30 mouse cellular contexts compared by ENCODE assay signal in the genomic region with DNA sequence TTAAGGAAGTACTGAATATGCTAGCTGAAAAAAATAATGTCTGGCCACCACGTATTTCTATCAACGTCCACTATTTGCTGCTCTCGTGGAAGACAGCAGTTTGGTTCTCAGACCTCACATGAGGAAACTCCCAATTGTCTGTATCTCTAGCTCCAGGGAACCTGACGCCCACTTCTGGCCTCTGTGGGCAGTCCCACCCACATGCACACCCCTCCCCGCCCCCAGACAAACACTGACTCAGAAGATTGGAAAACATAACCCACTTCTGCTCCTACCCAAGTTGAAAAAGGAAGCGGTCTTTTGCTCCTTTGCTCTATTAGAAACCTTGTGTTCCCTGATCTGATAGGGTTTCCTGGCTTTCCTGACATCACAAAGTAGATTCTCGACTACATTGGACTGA.
DNase-seq lines count a peak whose midpoint lies in the region; ATAC-seq and TF ChIP-seq lines count a peak whose summit lies in the region.
"Had no signal": no experiment of that assay in that cellular context is flagged by ENCODE, and none has a peak within 500 bp of the region (broad histone marks: within the 10 kb centered on the region; RNA-seq: fewer than 3 reads in every experiment).

No protein-coding gene starts in this region.

- TF ChIP-seq POLR2A in bone marrow macrophage, adult 2 months (IDR thresholded peaks at IDR 0.05; ENCODE audit: borderline replicate concordance, low read depth, low read length), result no peak

- peak; percentile 80 for ATAC-seq in granulocyte monocyte progenitor cell, adult 5-6 weeks (replicated peaks; ENCODE audit: poor library complexity, severe bottlenecking)
- ATAC-seq in megakaryocyte progenitor cell, adult 5-6 weeks (replicated peaks; ENCODE audit: poor library complexity), result peak; percentile 68
- ATAC-seq in intestine, embryonic 16.5 days, result no peak
- ATAC-seq: forebrain, embryonic 15.5 days; hindbrain, postnatal 0 days; inflammation-experienced regulatory T-cells, adult 6 months; intestine, postnatal 0 days; Patski had no signal

- WGBS in intestine, embryonic 16.5 days, result 71% methylated on average over 7 of the region's 7 CpGs

- H3K9ac ChIP-seq in intestine, embryonic 16.5 days (ENCODE audit: low read depth, low read length), result no peak overlapping the region
- H3K9ac ChIP-seq: embryonic facial prominence, embryonic 12.5 days; embryonic facial prominence, embryonic 15.5 days; forebrain, embryonic 12.5 days; forebrain, embryonic 15.5 days; heart, embryonic 13.5 days; hindbrain, embryonic 14.5 days had no signal

- TF ChIP-seq CTCF in bone marrow macrophage, adult 2 months (IDR thresholded peaks at IDR 0.05; ENCODE audit: low read depth, low read length), result no peak

- H3K27me3 ChIP-seq in intestine, embryonic 16.5 days (replicated peaks; ENCODE audit: control insufficient read depth, insufficient read depth, low read length), result no peaks in the 10 kb centered on the region
- H3K27me3 ChIP-seq: CH12.LX; embryonic facial prominence, embryonic 12.5 days; embryonic facial prominence, embryonic 15.5 days; forebrain, embryonic 12.5 days; forebrain, embryonic 15.5 days; heart, embryonic 13.5 days; Patski had no signal

- H3K9me3 ChIP-seq in intestine, embryonic 16.5 days (ENCODE audit: control insufficient read depth, low read length), result no peaks in the 10 kb centered on the region
- H3K9me3 ChIP-seq: embryonic facial prominence, embryonic 12.5 days; embryonic facial prominence, embryonic 15.5 days; forebrain, embryonic 15.5 days; G1E; heart, embryonic 10.5 days; heart, embryonic 13.5 days had no signal

- H3K4me3 ChIP-seq in bone marrow macrophage, adult 2 months (ENCODE audit: insufficient read depth, low read length), result no peak overlapping the region
- no peak overlapping the region for H3K4me3 ChIP-seq in intestine, embryonic 16.5 days (ENCODE audit: low read length)
- H3K4me3 ChIP-seq: embryonic facial prominence, embryonic 12.5 days; embryonic facial prominence, embryonic 15.5 days; forebrain, embryonic 12.5 days; forebrain, embryonic 15.5 days; heart, adult 2 months; heart, embryonic 10.5 days; heart, embryonic 13.5 days had no signal

- no peak overlapping the region for H3K4me2 ChIP-seq in intestine, embryonic 16.5 days (ENCODE audit: low read depth, low read length)
- H3K4me2 ChIP-seq: embryonic facial prominence, embryonic 12.5 days; embryonic facial prominence, embryonic 15.5 days; forebrain, embryonic 12.5 days; forebrain, embryonic 15.5 days; heart, embryonic 13.5 days; hindbrain, embryonic 14.5 days had no signal

- peak overlapping the region; percentile 72 for H3K27ac ChIP-seq in bone marrow macrophage, adult 2 months (ENCODE audit: insufficient read depth, low read depth, low read length)
- H3K27ac ChIP-seq in intestine, embryonic 16.5 days (ENCODE audit: low read length), result no peak overlapping the region
- H3K27ac ChIP-seq: embryonic facial prominence, embryonic 12.5 days; embryonic facial prominence, embryonic 15.5 days; forebrain, embryonic 12.5 days; forebrain, embryonic 15.5 days; heart, adult 2 months; heart, embryonic 10.5 days; heart, embryonic 13.5 days; hindbrain, embryonic 14.5 days; hindbrain, postnatal 0 days had no signal

- peak; percentile 74 for DNase-seq in 416B (ENCODE audit: low read depth)
- DNase-seq in layer of hippocampus, postnatal 36 days, result no peak
- DNase-seq in Muller cell, postnatal 12 days (ENCODE audit: inconsistent ontology term), result no peak
- DNase-seq: adrenal gland, postnatal 10 days; adrenal gland, postnatal 36 days; B cell, adult 2 months; cerebellum, adult 18-20 months; cerebellum, adult 9-10 months; cerebellum, postnatal 14 days; gastrocnemius, postnatal 25 days; heart, adult 2 months; heart, postnatal 14 days; heart, postnatal 4 days had no signal

- H3K4me1 ChIP-seq in bone marrow macrophage, adult 2 months (ENCODE audit: control insufficient read depth, insufficient read depth, low read length), result peaks cover 22% of the 10 kb centered on the region
- no peaks in the 10 kb centered on the region for H3K4me1 ChIP-seq in intestine, embryonic 16.5 days (ENCODE audit: control insufficient read depth, insufficient read depth, low read length)
- H3K4me1 ChIP-seq: embryonic facial prominence, embryonic 12.5 days; embryonic facial prominence, embryonic 15.5 days; forebrain, embryonic 12.5 days; forebrain, embryonic 15.5 days; heart, embryonic 10.5 days had no signal

- no peaks in the 10 kb centered on the region for H3K36me3 ChIP-seq in intestine, embryonic 16.5 days (ENCODE audit: control insufficient read depth, insufficient read depth, low read length)
- H3K36me3 ChIP-seq: embryonic facial prominence, embryonic 12.5 days; embryonic facial prominence, embryonic 15.5 days; forebrain, embryonic 12.5 days; forebrain, embryonic 15.5 days; G1E; heart, embryonic 10.5 days; heart, embryonic 13.5 days had no signal
